Mouse (Mus musculus) lung, postnatal 14 days (tissue): Measurements from ENCODE around the gene P2ry14.
"Not testable (repeated sequence)": the region's sequence is repeated elsewhere in the genome, so short reads cannot be mapped to it uniquely, and the experiment has no call there.

Experiments
- DNase-seq: peaks from one replicate; pipeline ENCODE4 v3.0.0; 2021

Gene P2ry14

GRCm38 (mm10) chr3:59141507-59142305 lies 11.7 kb downstream of the P2ry14 start:
- DNase-seq: no peak

- not testable (repeated sequence) for DNase-seq
Measured at GRCm38 (mm10) chr3:59140941-59141340, 12.5 kb downstream of the P2ry14 start.

- no peak for DNase-seq
Measured at GRCm38 (mm10) chr3:59140115-59140514, 13.3 kb downstream of the P2ry14 start.

- DNase-seq: peak; percentile 46
Measured at GRCm38 (mm10) chr3:59139651-59140051, 13.8 kb downstream of the P2ry14 start.

GRCm38 (mm10) chr3:59138946-59139468 lies 14.4 kb downstream of the P2ry14 start:
- DNase-seq: no peak

- no peak for DNase-seq
Measured at GRCm38 (mm10) chr3:59135911-59136653, 17.3 kb downstream of the P2ry14 start.

- DNase-seq: no peak
Measured at GRCm38 (mm10) chr3:59133189-59133588, 20.2 kb downstream of the P2ry14 start.

GRCm38 (mm10) chr3:59131966-59132365 lies 21.5 kb downstream of the P2ry14 start:
- no peak for DNase-seq

- no peak for DNase-seq
Measured at GRCm38 (mm10) chr3:59131081-59131480, 22.3 kb downstream of the P2ry14 start.

GRCm38 (mm10) chr3:59130431-59130830 lies 23.0 kb downstream of the P2ry14 start:
- peak; percentile 41 for DNase-seq

GRCm38 (mm10) chr3:59129547-59129946 lies 23.9 kb downstream of the P2ry14 start:
- no peak for DNase-seq

- DNase-seq: no peak
Measured at GRCm38 (mm10) chr3:59128681-59129080, 24.7 kb downstream of the P2ry14 start.

GRCm38 (mm10) chr3:59125783-59126555 lies 27.4 kb downstream of the P2ry14 start:
- DNase-seq: no peak

GRCm38 (mm10) chr3:59125022-59125421 lies 28.4 kb downstream of the P2ry14 start:
- no peak for DNase-seq

GRCm38 (mm10) chr3:59121780-59122449 lies 31.5 kb downstream of the P2ry14 start:
- no peak for DNase-seq

GRCm38 (mm10) chr3:59121067-59121730 lies 32.2 kb downstream of the P2ry14 start:
- DNase-seq: no peak

GRCm38 (mm10) chr3:59113973-59114517 lies 39.4 kb downstream of the P2ry14 start:
- DNase-seq: no peak

GRCm38 (mm10) chr3:59113291-59113690 lies 40.1 kb downstream of the P2ry14 start:
- DNase-seq: not testable (repeated sequence)

GRCm38 (mm10) chr3:59111944-59112343 lies 41.5 kb downstream of the P2ry14 start:
- DNase-seq: no peak

GRCm38 (mm10) chr3:59109834-59110233 lies 43.6 kb downstream of the P2ry14 start:
- DNase-seq: not testable (repeated sequence)

GRCm38 (mm10) chr3:59107439-59107838 lies 46.0 kb downstream of the P2ry14 start:
- no peak for DNase-seq

- DNase-seq: no peak
Measured at GRCm38 (mm10) chr3:59104462-59104861, 49.0 kb downstream of the P2ry14 start.
